9 mouse cellular contexts compared by ENCODE assay signal in the genomic region with DNA sequence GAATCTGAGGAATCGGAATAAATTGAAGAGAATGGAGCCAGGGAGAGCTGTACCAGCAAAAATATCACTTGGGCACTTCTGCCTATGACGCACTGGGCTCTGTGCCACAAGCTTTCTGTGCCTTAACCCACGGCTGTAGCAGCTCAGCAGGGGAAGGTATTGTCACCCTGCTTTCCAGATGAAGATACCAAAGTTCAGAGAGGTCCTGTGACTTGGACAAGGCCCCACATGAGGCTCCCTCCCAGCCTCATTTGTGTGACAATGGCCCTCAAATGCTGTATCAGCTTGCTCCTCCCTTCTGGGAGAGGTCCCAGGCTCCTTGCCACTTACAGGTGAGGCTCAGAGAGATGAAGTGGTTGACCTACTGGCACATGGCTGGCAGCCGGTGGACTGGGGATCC. TPM values are rescaled to one million over a fixed set of nuclear protein-coding genes. Genes with fewer than 3 reads are reported as not detected.
A peak's percentile ranks its signal among the peaks of the same experiment; 100 is the strongest.
DNase-seq lines count a peak whose midpoint lies in the region; ATAC-seq lines count a peak whose summit lies in the region.
"Had no signal": no experiment of that assay in that cellular context is flagged by ENCODE, and none has a peak within 500 bp of the region (broad histone marks: within the 10 kb centered on the region; RNA-seq: fewer than 3 reads in every experiment).

No protein-coding gene starts in this region.

- peak overlapping the region; percentile 88 for H3K4me3 ChIP-seq in embryonic facial prominence, embryonic 13.5 days
- peak overlapping the region; percentile 85; the same call in 1 of the 2 replicates for H3K4me3 ChIP-seq in intestine, embryonic 15.5 days (replicated peaks)

- peak overlapping the region; percentile 45; the same call in 1 of the 2 replicates for H3K27ac ChIP-seq in embryonic facial prominence, embryonic 13.5 days
- H3K27ac ChIP-seq in intestine, embryonic 15.5 days, result no peak overlapping the region

- peak overlapping the region; percentile 92 for H3K9ac ChIP-seq in embryonic facial prominence, embryonic 13.5 days
- peak overlapping the region; percentile 30; the same call in 1 of the 2 replicates for H3K9ac ChIP-seq in intestine, embryonic 15.5 days

- no peak for ATAC-seq in embryonic facial prominence, embryonic 13.5 days (ENCODE audit: insufficient number of reproducible peaks, insufficient read depth, low FRiP score, low TSS enrichment, low read depth)
- no peak for ATAC-seq in intestine, embryonic 15.5 days

- peaks cover 23% of the 10 kb centered on the region; the same call in 1 of the 2 replicates for H3K36me3 ChIP-seq in embryonic facial prominence, embryonic 13.5 days
- H3K36me3 ChIP-seq in intestine, embryonic 15.5 days, result no peaks in the 10 kb centered on the region

- WGBS in embryonic facial prominence, embryonic 13.5 days, result 43% methylated on average over 4 of the region's 4 CpGs
- 63% methylated on average over 4 of the region's 4 CpGs for WGBS in intestine, embryonic 15.5 days

- H3K4me1 ChIP-seq in embryonic facial prominence, embryonic 13.5 days, result peaks cover 38% of the 10 kb centered on the region
- H3K4me1 ChIP-seq in intestine, embryonic 15.5 days (replicated peaks), result peaks cover 30% of the 10 kb centered on the region

- H3K27me3 ChIP-seq in embryonic facial prominence, embryonic 13.5 days, result no peaks in the 10 kb centered on the region
- 0 out of 2 replicates have a peak, but pooled peaks cover 2% of the 10 kb centered on the region for H3K27me3 ChIP-seq in intestine, embryonic 15.5 days (replicated peaks)

- peak overlapping the region; percentile 88 for H3K4me2 ChIP-seq in embryonic facial prominence, embryonic 13.5 days
- H3K4me2 ChIP-seq in intestine, embryonic 15.5 days (replicated peaks), result peak overlapping the region; percentile 90

- no peaks in the 10 kb centered on the region for H3K9me3 ChIP-seq in embryonic facial prominence, embryonic 13.5 days
- H3K9me3 ChIP-seq in intestine, embryonic 15.5 days, result no peaks in the 10 kb centered on the region

- peak; percentile 79 to 81 for DNase-seq in left cerebral cortex, adult 18-20 months (ENCODE audit: low spot score in 2 of 2)
- no peak for DNase-seq in left cerebral cortex, adult 11 months (ENCODE audit: low spot score)
- DNase-seq in lung, postnatal 25 days (ENCODE audit: low spot score), result peak; percentile 53
- no peak for DNase-seq in spleen, postnatal 36 days (ENCODE audit: low spot score in 2 of 2)
- no peak for DNase-seq in thymus, postnatal 10 days (ENCODE audit: low spot score in 2 of 2)
- DNase-seq in adrenal gland, postnatal 4 days (ENCODE audit: low spot score in 2 of 2), result no peak

RNA-seq across cellular contexts. Expression of a gene that starts 15.8 kb away (rescaled TPM):
- 10 to 100 TPM; 80.0 to 91.9 TPM for total RNA-seq in left cerebral cortex, adult 18-20 months (2021)
- polyA plus RNA-seq in embryonic facial prominence, embryonic 13.5 days (2015; fragmentation: Nextera tagmentation; extraction: Ambion mirVana), result 19.5 and 22.2 TPM in 2 replicates
- polyA plus RNA-seq in intestine, embryonic 15.5 days (2015; fragmentation: Nextera tagmentation; extraction: Ambion mirVana), result 11.0 and 12.9 TPM in 2 replicates
- 10 to 100 TPM; 26.2 to 32.1 TPM for total RNA-seq in adrenal gland, postnatal 4 days (2021)

RNA-seq across cellular contexts. Expression of a gene that starts 27.6 kb away (rescaled TPM):
- 10 to 100 TPM; 19.0 to 20.7 TPM for total RNA-seq in left cerebral cortex, adult 18-20 months (2021)
- 1.1 and 1.5 TPM in 2 replicates for polyA plus RNA-seq in embryonic facial prominence, embryonic 13.5 days (2015; fragmentation: Nextera tagmentation; extraction: Ambion mirVana)
- 1.4 and 1.5 TPM in 2 replicates for polyA plus RNA-seq in intestine, embryonic 15.5 days (2015; fragmentation: Nextera tagmentation; extraction: Ambion mirVana)
- 1 to 10 TPM; 1.2 to 1.4 TPM for total RNA-seq in adrenal gland, postnatal 4 days (2021)

RNA-seq across cellular contexts. Expression of a gene that starts 49.0 kb away (rescaled TPM):
- 10 to 100 TPM; 16.4 to 19.2 TPM for total RNA-seq in left cerebral cortex, adult 18-20 months (2021)
- 34.4 and 34.8 TPM in 2 replicates for polyA plus RNA-seq in embryonic facial prominence, embryonic 13.5 days (2015; fragmentation: Nextera tagmentation; extraction: Ambion mirVana)
- 31.3 and 31.7 TPM in 2 replicates for polyA plus RNA-seq in intestine, embryonic 15.5 days (2015; fragmentation: Nextera tagmentation; extraction: Ambion mirVana)
- total RNA-seq in adrenal gland, postnatal 4 days (2021), result 10 to 100 TPM; 22.5 to 23.4 TPM

RNA-seq across cellular contexts. Expression of a gene that starts 49.8 kb away (rescaled TPM):
- total RNA-seq in left cerebral cortex, adult 18-20 months (2021), result under 1 TPM; 0.49 to 0.68 TPM
- polyA plus RNA-seq in embryonic facial prominence, embryonic 13.5 days (2015; fragmentation: Nextera tagmentation; extraction: Ambion mirVana), result 0.55 and 0.59 TPM in 2 replicates
- polyA plus RNA-seq in intestine, embryonic 15.5 days (2015; fragmentation: Nextera tagmentation; extraction: Ambion mirVana), result 0.19 and 0.44 TPM in 2 replicates
- under 1 TPM; 0.25 to 0.37 TPM for total RNA-seq in adrenal gland, postnatal 4 days (2021)
- total RNA-seq: adrenal gland, postnatal 36 days had no signal

Comparison
In these comparisons a context has a peak if more than half of its experiments do, and no peak if none do; other contexts are left out.
1. DNase-seq: peak in left cerebral cortex, adult 18-20 months (2 of 2) and lung, postnatal 25 days (single experiment); none in left cerebral cortex, adult 11 months (single experiment), spleen, postnatal 36 days (0 of 2), thymus, postnatal 10 days (0 of 2) and adrenal gland, postnatal 4 days (0 of 2).
2. RNA of a gene that starts 27.6 kb away (total RNA-seq): 19.0 to 20.7 TPM in left cerebral cortex, adult 18-20 months; 1.2 to 1.4 TPM in adrenal gland, postnatal 4 days; every median in the first group is over 4 times any median in the second.